Mouse (Mus musculus) T-cell, adult 2 months (primary cell): ENCODE results near the gene Ankrd13b.

Experiments used
- DNase-seq: peaks from one replicate; pipeline ENCODE4 v3.0.0; 2022; ENCODE audit warnings: low spot score

The Ankrd13b gene

GRCm38 (mm10) chr11:77492311-77492871 lies 2.9 kb upstream of the Ankrd13b start:
- peak; percentile 20 for DNase-seq

GRCm38 (mm10) chr11:77491502-77492291 lies 2.2 kb upstream of the Ankrd13b start:
- DNase-seq: no peak

- peak; percentile 87 for DNase-seq
These were observed 1.6 kb upstream of the Ankrd13b start for GRCm38 (mm10) chr11:77491123-77491501.

GRCm38 (mm10) chr11:77490451-77490850 lies 973 bp upstream of the Ankrd13b start:
- no peak for DNase-seq

GRCm38 (mm10) chr11:77488771-77489581 lies 502 bp downstream of the Ankrd13b start:
- DNase-seq: no peak

- DNase-seq: no peak
These were observed 2.7 kb downstream of the Ankrd13b start for GRCm38 (mm10) chr11:77486798-77487197.

GRCm38 (mm10) chr11:77485229-77485628 lies 4.2 kb downstream of the Ankrd13b start:
- no peak for DNase-seq

GRCm38 (mm10) chr11:77483510-77484255 lies 5.8 kb downstream of the Ankrd13b start:
- peak; percentile 76 for DNase-seq

- no peak for DNase-seq
These were observed 6.4 kb downstream of the Ankrd13b start for GRCm38 (mm10) chr11:77483043-77483442.

GRCm38 (mm10) chr11:77476895-77477294 lies 12.6 kb downstream of the Ankrd13b start:
- DNase-seq: no peak

GRCm38 (mm10) chr11:77476216-77476615 lies 13.3 kb downstream of the Ankrd13b start:
- no peak for DNase-seq

- no peak for DNase-seq
These were observed 16.7 kb downstream of the Ankrd13b start for GRCm38 (mm10) chr11:77472775-77473174.

GRCm38 (mm10) chr11:77471407-77471806 lies 18.1 kb downstream of the Ankrd13b start:
- DNase-seq: no peak

GRCm38 (mm10) chr11:77468397-77468796 lies 21.1 kb downstream of the Ankrd13b start:
- no peak for DNase-seq

GRCm38 (mm10) chr11:77467784-77468183 lies 21.7 kb downstream of the Ankrd13b start:
- peak; percentile 82 for DNase-seq

- peak; percentile 87 for DNase-seq
These were observed 22.3 kb downstream of the Ankrd13b start for GRCm38 (mm10) chr11:77467157-77467556.

- no peak for DNase-seq
These were observed 22.9 kb downstream of the Ankrd13b start for GRCm38 (mm10) chr11:77466544-77466943.

GRCm38 (mm10) chr11:77465111-77465510 lies 24.4 kb downstream of the Ankrd13b start:
- DNase-seq: no peak

- DNase-seq: no peak
These were observed 24.8 kb downstream of the Ankrd13b start for GRCm38 (mm10) chr11:77464684-77465083.

- DNase-seq: no peak
These were observed 25.7 kb downstream of the Ankrd13b start for GRCm38 (mm10) chr11:77463786-77464185.

GRCm38 (mm10) chr11:77463101-77463445 lies 26.4 kb downstream of the Ankrd13b start:
- no peak for DNase-seq
